Mouse (Mus musculus): ENCODE measurements around the gene Cldn34c1.
"Not testable (repeated sequence)": the region's sequence is repeated elsewhere in the genome, so short reads cannot be mapped to it uniquely, and the experiment has no call there.

The Cldn34c1 gene

DNA sequence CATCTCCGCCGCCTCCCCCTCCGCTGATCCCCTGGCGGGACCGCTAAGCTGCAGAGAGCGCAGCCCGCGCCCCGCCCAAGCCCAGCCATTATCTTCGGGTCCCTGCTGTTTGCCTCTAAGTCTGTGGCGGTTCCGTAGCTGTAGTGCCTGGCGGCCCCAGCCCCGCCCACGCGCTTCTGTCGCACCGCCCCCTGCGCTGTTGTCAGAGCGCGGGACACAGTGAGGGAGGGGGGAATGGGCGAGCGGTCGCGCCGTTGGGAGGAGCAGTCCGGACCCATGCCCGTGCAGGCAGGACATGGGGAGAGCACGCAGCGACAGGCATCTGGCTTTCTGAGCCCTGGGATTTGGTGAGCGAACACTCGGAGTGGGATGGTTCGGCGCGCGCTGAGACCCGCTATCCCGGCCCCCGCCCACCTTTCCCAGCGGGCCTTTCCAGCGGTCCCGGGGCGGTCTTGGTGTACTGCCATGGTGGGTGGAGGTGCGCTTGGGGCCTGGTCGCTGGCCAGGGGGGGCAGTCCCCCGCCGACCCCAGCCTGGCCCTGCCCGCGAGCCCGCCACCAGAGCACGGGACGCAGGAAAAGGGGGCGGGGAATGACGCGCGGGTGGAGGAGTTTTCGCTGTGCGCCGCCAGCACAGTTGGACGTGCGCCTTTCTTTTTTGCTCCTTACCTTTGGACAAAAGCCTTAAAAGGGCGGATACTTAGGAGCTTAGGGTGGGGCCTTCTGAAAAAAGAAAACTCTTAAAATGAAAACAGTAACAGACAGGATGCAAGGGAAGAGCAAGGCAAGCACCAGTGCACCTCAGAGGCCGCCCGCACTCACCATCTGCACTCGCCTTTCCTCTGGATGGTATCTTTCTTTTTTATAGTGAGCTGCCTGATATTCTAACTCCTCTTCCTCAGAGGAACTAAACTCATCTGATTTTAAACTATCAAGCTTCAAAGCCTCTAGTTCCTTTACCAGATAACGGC, at the start of gene Cldn34c1:
Gene Cldn34c1, plus strand, starts transcription at position 205 of the 970 bp plus-strand sequence.
- DNase-seq (ENCODE audit: low read depth, low spot score) = peak; percentile 22

DNA sequence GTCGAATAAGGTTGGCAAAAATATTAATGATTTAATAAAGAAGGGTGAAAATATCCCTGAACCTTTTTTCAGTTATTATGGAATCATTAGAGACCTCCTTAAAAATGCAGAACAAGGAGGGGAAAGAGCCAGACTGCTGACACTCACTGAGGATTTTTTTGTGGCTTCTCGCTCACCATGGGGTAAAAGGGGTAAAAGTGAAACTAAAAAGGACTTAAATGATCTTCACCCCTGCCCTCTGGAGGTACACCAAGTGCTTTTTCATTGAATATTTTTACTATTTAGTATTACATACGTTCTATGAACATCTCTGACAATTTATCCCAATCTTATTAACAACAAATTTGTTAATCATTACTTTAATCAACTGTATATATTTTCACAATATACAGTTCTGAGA, 15.9 kb upstream of the Cldn34c1 start:
- DNase-seq (ENCODE audit: low read depth, low spot score) = no peak

DNA sequence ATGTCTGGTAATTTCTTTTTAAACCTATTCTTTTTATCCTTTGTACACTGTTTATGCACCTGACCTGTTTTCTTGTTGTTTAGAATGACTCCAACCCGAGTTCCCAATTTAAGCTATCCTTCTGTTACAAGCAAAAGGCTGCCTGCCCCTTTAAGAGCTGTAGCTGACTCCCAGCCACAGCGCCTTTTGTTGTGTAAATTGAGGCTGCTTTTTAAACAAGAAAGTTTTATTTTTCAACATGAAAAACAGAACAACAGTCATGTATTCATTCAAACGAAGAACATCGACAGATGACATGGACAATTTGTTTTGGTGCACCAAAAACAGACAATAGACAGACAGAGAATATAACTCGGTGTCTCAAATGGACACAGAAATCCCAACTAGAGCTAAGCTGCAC, 489 bp upstream of the Cldn34c1 start:
- DNase-seq (ENCODE audit: low read depth, low spot score) = not testable (repeated sequence)

DNA sequence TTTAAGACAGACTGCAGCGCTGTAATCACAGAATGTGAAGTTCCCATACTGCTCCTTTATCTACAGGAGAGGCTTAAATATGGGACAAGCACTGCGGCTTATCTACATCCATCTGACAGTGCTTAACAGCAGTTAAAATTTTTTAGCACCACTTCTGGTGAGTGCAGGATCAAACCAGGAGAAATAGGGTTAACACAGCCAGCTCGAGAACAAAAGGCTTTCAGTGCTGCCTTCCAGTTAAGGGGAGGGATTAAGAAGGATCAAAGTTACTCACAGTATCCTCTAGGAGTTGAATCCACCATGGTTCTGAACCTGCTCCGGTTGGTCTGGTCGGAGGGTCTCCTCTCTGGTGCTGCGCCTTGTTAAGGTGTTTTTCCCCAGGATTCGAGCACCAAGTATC, 1.4 kb downstream of the Cldn34c1 start:
- not testable (repeated sequence) for DNase-seq (ENCODE audit: low read depth, low spot score)

DNA sequence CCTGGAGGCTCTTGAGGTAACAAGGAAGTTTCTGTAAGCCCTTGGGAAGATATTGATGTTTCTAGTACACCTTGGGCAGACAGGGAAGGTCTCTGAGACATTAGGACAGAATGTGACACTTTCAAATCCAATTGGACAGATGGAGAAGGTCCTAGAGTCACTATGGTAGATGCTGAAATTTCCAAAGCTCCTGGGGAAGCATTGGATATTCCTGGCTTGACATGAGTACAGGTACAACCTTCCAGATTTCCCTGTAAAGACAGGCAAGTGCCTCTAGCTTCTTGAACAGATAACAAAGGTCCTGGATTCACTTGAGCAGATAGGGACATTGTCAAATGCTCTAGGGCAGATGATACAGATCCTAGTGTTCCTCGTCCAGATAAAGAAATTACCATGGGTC, 119.1 kb downstream of the Cldn34c1 start, which contains the start of gene Srsx:
Gene Srsx, minus strand, starts transcription at position 101 of the 400 bp plus-strand sequence.
- DNase-seq (ENCODE audit: low read depth, low spot score) = not testable (repeated sequence)
